Mouse (Mus musculus) forebrain, embryonic 12.5 days (tissue): ENCODE measurements around the gene Pnkd. TPM values are rescaled to one million over a fixed set of nuclear protein-coding genes. Genes with fewer than 3 reads are reported as not detected.

Experiments
- ATAC-seq: fragments of 200-750 bp; cut with Nextera tagmentation; 2 replicates; pipeline ENCODE4 v1.8.0; 2017; ENCODE audit warnings: moderate TSS enrichment; ENCODE audit not compliant: low FRiP score
- H3K27ac ChIP-seq: fragments of 300-500 bp; sonication (generic); 2 replicates; pipeline ENCODE4 v1.5.1; 2016; ENCODE audit warnings: mild to moderate bottlenecking
- H3K27me3 ChIP-seq: fragments of 300-500 bp; sonication (generic); 2 replicates; pipeline ENCODE4 v1.6.1; 2016; ENCODE audit warnings: mild to moderate bottlenecking
- H3K36me3 ChIP-seq: fragments of 300-500 bp; sonication (generic); replicated peaks from 2 replicates; pipeline ENCODE4 v1.6.1; 2016; ENCODE audit warnings: mild to moderate bottlenecking
- H3K4me1 ChIP-seq: fragments of 300-500 bp; sonication (generic); 2 replicates; pipeline ENCODE4 v1.6.1; 2016
- H3K4me2 ChIP-seq: fragments of 300-500 bp; sonication (generic); 2 replicates; pipeline ENCODE4 v1.6.1; 2016; ENCODE audit warnings: mild to moderate bottlenecking, moderate library complexity
- H3K4me3 ChIP-seq: fragments of 300-500 bp; sonication (generic); replicated peaks from 2 replicates; pipeline ENCODE4 v1.5.1; 2016; ENCODE audit warnings: mild to moderate bottlenecking
- H3K9ac ChIP-seq: fragments of 300-500 bp; sonication (generic); 2 replicates; pipeline ENCODE4 v1.6.1; 2016; ENCODE audit warnings: mild to moderate bottlenecking
- H3K9me3 ChIP-seq: fragments of 300-500 bp; sonication (generic); 2 replicates; pipeline ENCODE4 v1.6.1; 2016
- whole genome bisulfite sequencing: fragments of 180-500 bp; shearing (Covaris S2); methylation state at CpG from one replicate; pipeline ENCODE4 v1.1.7; 2016; 5-methylcytosine and 5-hydroxymethylcytosine counted together
- polyA plus RNA-seq: library from polyadenylated mRNA; unstranded; fragments of >200 nt; fragmentation: Nextera tagmentation; extraction: Ambion mirVana; gene quantifications from 2 replicates; pipeline ENCODE4 v1.2.1, GENCODE M21; 2016

The Pnkd gene
- polyA plus RNA-seq, 1 experiment from 2014 or later: 87.5 TPM

DNA sequence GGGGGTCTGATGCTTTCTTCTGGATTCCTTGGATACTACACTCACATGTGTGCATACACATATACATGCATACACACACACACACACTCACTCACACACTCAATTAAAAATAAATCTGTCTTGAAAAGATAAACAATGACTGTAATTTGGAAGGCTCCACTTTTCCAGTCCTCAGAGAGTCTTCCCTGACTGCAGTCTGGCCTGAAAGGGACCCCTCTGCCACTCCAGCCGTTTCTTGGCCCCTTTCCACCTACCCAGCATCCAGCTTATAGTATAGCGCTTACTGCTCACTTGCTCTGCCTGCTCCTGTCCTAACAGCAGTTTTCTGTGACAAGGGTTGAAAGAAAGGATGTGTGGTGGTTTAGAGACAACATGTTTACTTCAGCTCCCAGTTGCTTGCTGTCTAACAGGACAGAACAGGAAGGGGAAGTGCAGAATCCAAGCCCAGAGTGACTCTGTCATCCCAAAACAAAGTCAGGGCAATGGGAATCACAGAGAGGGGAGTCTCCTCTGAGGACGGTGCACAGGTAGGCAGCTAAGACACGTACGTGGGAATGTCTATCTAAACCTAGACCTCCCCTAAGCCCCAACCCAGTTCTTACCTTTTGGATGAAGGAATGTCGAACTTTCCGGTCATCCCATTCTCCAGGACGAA, 8.7 kb downstream of the Pnkd start:
- no peak for ATAC-seq
- H3K4me3 ChIP-seq: no peak overlapping the region
- WGBS: 93% methylated on average over 8 of the region's 8 CpGs
- H3K9ac ChIP-seq: no peak overlapping the region
- H3K4me2 ChIP-seq: no peak overlapping the region
- peaks cover 41% of the 10 kb centered on the region for H3K36me3 ChIP-seq
- no peak overlapping the region for H3K27ac ChIP-seq
- no peaks in the 10 kb centered on the region for H3K27me3 ChIP-seq
- H3K9me3 ChIP-seq: no peaks in the 10 kb centered on the region
- H3K4me1 ChIP-seq: peaks cover 17% of the 10 kb centered on the region

GRCm38 (mm10) chr1:74294090-74294643, 9.4 kb downstream of the Pnkd start:
- Histone ChIP-seq H3K9ac (no peak overlapping the region), H3K4me3 (no peak overlapping the region), H3K36me3 (peaks cover 33% of the 10 kb centered on the region), H3K27me3 (no peaks in the 10 kb centered on the region), H3K27ac (no peak overlapping the region), H3K4me1 (peaks cover 17% of the 10 kb centered on the region), H3K4me2 (no peak overlapping the region), H3K9me3 (no peaks in the 10 kb centered on the region)
- ATAC-seq: no peak
- 95% methylated on average over 3 of the region's 3 CpGs for WGBS

- H3K27me3 ChIP-seq: no peaks in the 10 kb centered on the region
- 90% methylated on average over 6 of the region's 6 CpGs for WGBS
- no peak overlapping the region; the same call in 1 of the 2 replicates for H3K9ac ChIP-seq
- peaks cover 17% of the 10 kb centered on the region for H3K4me1 ChIP-seq
- no peak overlapping the region for H3K4me3 ChIP-seq
- ATAC-seq: no peak
- H3K27ac ChIP-seq: peak overlapping the region; percentile 80
- no peak overlapping the region for H3K4me2 ChIP-seq
- H3K36me3 ChIP-seq: peaks cover 26% of the 10 kb centered on the region
- no peaks in the 10 kb centered on the region for H3K9me3 ChIP-seq
Measured at GRCm38 (mm10) chr1:74294733-74295455, 10.2 kb downstream of the Pnkd start.

- Histone ChIP-seq H3K4me2 (0 out of 2 replicates have a peak overlapping the region, but pooled peaks have one; percentile 3), H3K9me3 (no peaks in the 10 kb centered on the region), H3K27ac (peak overlapping the region; percentile 80), H3K27me3 (no peaks in the 10 kb centered on the region), H3K9ac (no peak overlapping the region; the same call in 1 of the 2 replicates), H3K36me3 (peaks cover 19% of the 10 kb centered on the region), H3K4me1 (peaks cover 17% of the 10 kb centered on the region), H3K4me3 (no peak overlapping the region)
- WGBS: 25% methylated on average over 9 of the region's 9 CpGs
- peak; percentile 65 for ATAC-seq
Measured at GRCm38 (mm10) chr1:74295456-74296171, 10.9 kb downstream of the Pnkd start.

DNA sequence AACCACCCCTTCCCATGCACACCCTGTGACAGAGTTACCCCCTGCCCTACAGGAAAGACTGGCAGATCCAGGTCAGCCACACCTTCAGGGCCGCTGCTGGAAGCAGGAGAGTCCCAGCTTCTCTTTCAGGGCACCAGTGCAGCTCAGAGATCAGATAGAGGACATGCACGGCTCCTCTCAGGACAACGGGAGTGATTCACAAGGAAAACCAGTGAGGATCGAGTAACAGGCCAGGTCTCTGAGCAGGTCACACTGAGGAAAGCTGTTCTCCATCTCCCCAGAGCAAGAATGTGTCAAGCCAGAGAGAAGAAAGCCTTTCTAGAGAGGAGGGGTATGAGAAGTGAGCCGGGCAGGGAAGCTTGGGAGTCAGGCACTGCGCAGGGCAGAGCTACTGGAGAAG, 11.7 kb downstream of the Pnkd start:
- Histone ChIP-seq H3K36me3 (peaks cover 17% of the 10 kb centered on the region), H3K27me3 (no peaks in the 10 kb centered on the region), H3K4me2 (peak overlapping the region; percentile 3; the same call in 1 of the 2 replicates), H3K9me3 (no peaks in the 10 kb centered on the region), H3K9ac (no peak overlapping the region), H3K4me1 (peaks cover 17% of the 10 kb centered on the region), H3K4me3 (no peak overlapping the region), H3K27ac (peak overlapping the region; percentile 80; the same call in 1 of the 2 replicates)
- WGBS: 73% methylated on average over 6 of the region's 6 CpGs
- no peak for ATAC-seq

DNA sequence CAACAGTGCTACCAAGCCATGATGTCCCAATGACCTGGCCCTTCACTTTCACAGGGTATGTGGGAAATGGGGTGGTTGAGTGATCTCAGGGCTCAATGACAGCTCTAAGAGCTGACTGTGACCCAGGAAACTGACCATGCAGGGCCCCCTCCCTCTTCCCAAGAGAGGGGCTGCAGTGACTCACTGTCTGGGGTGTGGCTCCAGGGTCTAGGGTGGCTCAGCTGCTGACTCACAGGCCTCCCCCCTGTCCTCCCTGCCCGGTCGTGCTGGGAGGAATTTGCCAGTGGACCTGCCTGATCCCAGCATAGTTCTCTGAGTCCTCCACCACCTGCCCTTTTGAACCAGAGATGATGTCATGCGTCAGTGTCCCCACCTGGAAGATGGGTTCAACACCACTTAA, 12.5 kb downstream of the Pnkd start:
- H3K4me2 ChIP-seq: no peak overlapping the region
- H3K9ac ChIP-seq: no peak overlapping the region
- peaks cover 11% of the 10 kb centered on the region for H3K36me3 ChIP-seq
- no peak overlapping the region for H3K4me3 ChIP-seq
- 81% methylated on average over 3 of the region's 3 CpGs for WGBS
- no peaks in the 10 kb centered on the region for H3K27me3 ChIP-seq
- H3K4me1 ChIP-seq: peaks cover 17% of the 10 kb centered on the region
- no peak for ATAC-seq
- no peak overlapping the region for H3K27ac ChIP-seq
- H3K9me3 ChIP-seq: no peaks in the 10 kb centered on the region

GRCm38 (mm10) chr1:74298157-74298750, 13.5 kb downstream of the Pnkd start:
- no peak for ATAC-seq
- H3K27ac ChIP-seq: no peak overlapping the region
- 85% methylated on average over 5 of the region's 5 CpGs for WGBS
- no peak overlapping the region for H3K9ac ChIP-seq
- peaks cover 8% of the 10 kb centered on the region for H3K36me3 ChIP-seq
- peaks cover 18% of the 10 kb centered on the region for H3K4me1 ChIP-seq
- peaks cover 5% of the 10 kb centered on the region; the same call in 1 of the 2 replicates for H3K27me3 ChIP-seq
- no peaks in the 10 kb centered on the region for H3K9me3 ChIP-seq
- no peak overlapping the region for H3K4me2 ChIP-seq
- no peak overlapping the region for H3K4me3 ChIP-seq

- peaks cover 12% of the 10 kb centered on the region for H3K27me3 ChIP-seq
- H3K4me1 ChIP-seq: peaks cover 25% of the 10 kb centered on the region
- 81% methylated on average over 5 of the region's 5 CpGs for WGBS
- no peak overlapping the region for H3K4me2 ChIP-seq
- no peak overlapping the region for H3K4me3 ChIP-seq
- H3K36me3 ChIP-seq: peaks cover 6% of the 10 kb centered on the region
- H3K9ac ChIP-seq: no peak overlapping the region
- no peak overlapping the region for H3K27ac ChIP-seq
- no peak for ATAC-seq
- no peaks in the 10 kb centered on the region for H3K9me3 ChIP-seq
Measured at GRCm38 (mm10) chr1:74298996-74299395, 14.3 kb downstream of the Pnkd start.

DNA sequence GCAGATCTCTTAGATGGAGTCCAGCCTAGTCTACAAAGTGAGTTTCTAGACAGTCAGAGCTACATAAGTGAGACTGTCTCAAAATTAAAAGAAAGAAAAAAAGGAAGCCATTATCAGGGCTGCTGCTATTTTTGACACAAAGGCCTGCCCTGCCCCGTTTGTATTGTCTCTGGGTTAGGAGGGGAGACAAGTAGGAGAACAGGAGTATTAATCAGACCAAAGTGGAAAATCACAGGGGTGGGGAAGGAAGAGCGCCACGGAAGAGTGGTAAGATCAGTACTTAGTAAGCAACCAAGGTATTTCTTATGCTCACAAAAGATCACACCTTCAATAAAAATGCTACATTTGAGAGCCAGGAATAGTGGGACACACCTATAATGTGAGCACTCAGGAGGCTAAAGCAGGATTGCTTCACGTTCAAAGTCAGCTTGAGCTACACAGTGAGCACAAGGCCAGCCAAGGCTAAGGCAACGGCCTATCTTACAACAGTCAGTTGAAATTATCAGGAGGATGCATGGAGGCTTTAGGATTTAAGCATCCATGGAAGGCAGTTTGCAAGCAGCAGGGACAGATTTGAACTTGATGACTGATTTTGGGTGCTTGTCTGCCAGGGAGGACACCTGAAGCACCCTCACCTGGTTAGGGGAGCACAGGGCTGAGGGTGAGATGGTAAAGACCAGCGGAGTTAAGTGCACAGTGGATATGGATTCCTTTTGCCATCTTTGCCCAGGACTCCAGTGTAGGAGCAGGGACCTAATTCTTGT, 15.8 kb downstream of the Pnkd start:
- peaks cover 18% of the 10 kb centered on the region for H3K27me3 ChIP-seq
- no peaks in the 10 kb centered on the region for H3K9me3 ChIP-seq
- H3K27ac ChIP-seq: no peak overlapping the region
- no peak overlapping the region for H3K4me2 ChIP-seq
- H3K4me3 ChIP-seq: no peak overlapping the region
- H3K36me3 ChIP-seq: peaks cover 4% of the 10 kb centered on the region; the same call in 1 of the 2 replicates
- no peak overlapping the region for H3K9ac ChIP-seq
- no peak for ATAC-seq
- H3K4me1 ChIP-seq: peaks cover 23% of the 10 kb centered on the region
- WGBS: 82% methylated on average over 6 of the region's 6 CpGs

DNA sequence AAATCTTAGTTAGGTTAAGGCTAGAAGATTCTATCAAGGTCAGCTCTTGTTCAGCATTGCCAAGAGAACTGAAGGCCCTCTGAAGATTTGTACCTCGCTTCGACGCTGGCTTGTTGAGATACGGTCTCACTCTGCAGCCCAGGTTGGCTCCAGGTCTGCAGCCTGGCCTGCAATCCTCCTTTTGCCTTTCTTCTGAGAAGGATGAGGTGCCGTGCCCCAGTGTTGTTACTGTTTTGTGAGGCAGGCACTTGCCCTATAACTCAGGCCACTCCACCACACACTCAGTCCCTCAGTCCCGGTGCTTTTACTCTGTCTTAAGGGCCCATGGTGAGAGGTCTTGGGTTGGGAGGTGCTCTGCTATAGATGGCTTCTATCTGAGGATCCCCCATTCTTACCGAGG, 17.5 kb downstream of the Pnkd start:
- H3K4me3 ChIP-seq: no peak overlapping the region
- no peak overlapping the region for H3K4me2 ChIP-seq
- no peaks in the 10 kb centered on the region for H3K36me3 ChIP-seq
- H3K27ac ChIP-seq: no peak overlapping the region
- peaks cover 12% of the 10 kb centered on the region for H3K4me1 ChIP-seq
- H3K9ac ChIP-seq: no peak overlapping the region
- H3K9me3 ChIP-seq: no peaks in the 10 kb centered on the region
- 90% methylated on average over 7 of the region's 7 CpGs for WGBS
- peaks cover 18% of the 10 kb centered on the region for H3K27me3 ChIP-seq
- no peak for ATAC-seq

GRCm38 (mm10) chr1:74302835-74303234, 18.1 kb downstream of the Pnkd start:
- WGBS: 72% methylated on average over 2 of the region's 2 CpGs
- Histone ChIP-seq H3K9ac (no peak overlapping the region), H3K27ac (no peak overlapping the region), H3K4me3 (no peak overlapping the region), H3K27me3 (peaks cover 18% of the 10 kb centered on the region), H3K36me3 (no peaks in the 10 kb centered on the region), H3K4me1 (peaks cover 12% of the 10 kb centered on the region), H3K9me3 (no peaks in the 10 kb centered on the region), H3K4me2 (no peak overlapping the region)
- ATAC-seq: no peak
